Mouse (Mus musculus) cerebellum, postnatal 36 days (tissue): ENCODE data around the gene Spaca5.

ENCODE experiments used
- DNase-seq, 2 experiments: peaks; one replicate each; pipeline ENCODE4 v3.0.0; 2021 to 2022; ENCODE audit warnings: mixed read lengths in 2 of 2

Spaca5 gene

GRCm38 (mm10) chrX:21068106-21068505 lies at the start of gene Spaca5:
TSS of gene Spaca5 (plus strand) at chrX:21068406.
- no peak for DNase-seq

GRCm38 (mm10) chrX:21061460-21061859 lies 6.7 kb upstream of the Spaca5 start:
- DNase-seq = peak in 1 of 2 experiments; percentile 2

- DNase-seq = peak; percentile 76 to 78
These were observed 6.2 kb upstream of the Spaca5 start, which contains the start of gene Zfp182 for GRCm38 (mm10) chrX:21061866-21062543. TSS of gene Zfp182 (minus strand) at chrX:21062316.

GRCm38 (mm10) chrX:21062544-21062890 lies 5.7 kb upstream of the Spaca5 start:
- no peak for DNase-seq

- no peak for DNase-seq
These were observed 20.4 kb downstream of the Spaca5 start for GRCm38 (mm10) chrX:21088645-21088982.

GRCm38 (mm10) chrX:21088983-21089866 lies 21.0 kb downstream of the Spaca5 start, which contains the start of gene Zfp300:
TSS of gene Zfp300 (minus strand) at chrX:21089527.
- DNase-seq = peak; percentile 68 to 70

- DNase-seq = peak in 1 of 2 experiments; percentile 1
These were observed 21.6 kb downstream of the Spaca5 start for GRCm38 (mm10) chrX:21089867-21090239.

GRCm38 (mm10) chrX:21115520-21115919 lies 47.3 kb downstream of the Spaca5 start, which contains the start of gene Ssxa1:
TSS of gene Ssxa1 (plus strand) at chrX:21115820.
- no peak for DNase-seq
